Mouse (Mus musculus) thymus, adult 2 months (tissue): Measurements from ENCODE around the gene Ccdc184. TPM values are rescaled to one million over a fixed set of nuclear protein-coding genes. Genes with fewer than 3 reads are reported as not detected.

Experiments
- DNase-seq: peaks from one replicate; pipeline ENCODE4 v3.0.0; 2021
- H3K27ac ChIP-seq: fragments of 200-500 bp; 2 replicates; pipeline ENCODE4 v1.5.1; 2012; ENCODE audit warnings: low read length, control low read depth; ENCODE audit not compliant: control insufficient read depth, insufficient read depth
- H3K27me3 ChIP-seq: fragments of 200-500 bp; 2 replicates; pipeline ENCODE4 v1.6.1; 2012; ENCODE audit warnings: mild to moderate bottlenecking, low read length, moderate library complexity, mixed read lengths; ENCODE audit not compliant: control insufficient read depth, insufficient read depth
- H3K36me3 ChIP-seq: fragments of 200-500 bp; 2 replicates; pipeline ENCODE4 v1.6.1; 2012; ENCODE audit warnings: mild to moderate bottlenecking, low read length, moderate library complexity; ENCODE audit not compliant: control insufficient read depth, insufficient read depth
- H3K4me1 ChIP-seq: fragments of 200-500 bp; replicated peaks from 2 replicates; pipeline ENCODE4 v1.6.1; 2012; ENCODE audit warnings: low read length; ENCODE audit not compliant: control insufficient read depth, insufficient read depth
- H3K4me3 ChIP-seq: fragments of 200-500 bp; 2 replicates; pipeline ENCODE4 v1.5.1; 2012; ENCODE audit warnings: mild to moderate bottlenecking, low read length, control low read depth, moderate library complexity; ENCODE audit not compliant: control insufficient read depth, insufficient read depth
- CTCF ChIP-seq: fragments of 200-500 bp; IDR thresholded peaks from 2 replicates; pipeline ENCODE4 v1.5.1; 2012; ENCODE audit warnings: mild to moderate bottlenecking, control low read depth, low read length, moderate library complexity, borderline replicate concordance; ENCODE audit not compliant: control insufficient read depth, poor library complexity, insufficient read depth; ENCODE audit errors: extremely low read depth
- POLR2A ChIP-seq: fragments of 200-500 bp; IDR thresholded peaks from 2 replicates; pipeline ENCODE4 v1.6.1; 2012; ENCODE audit warnings: mild to moderate bottlenecking, low read length, control low read depth, moderate library complexity; ENCODE audit not compliant: control insufficient read depth, poor library complexity, insufficient read depth; ENCODE audit errors: extremely low read depth
- WGBS: fragments of 180-500 bp; shearing (Covaris S2); methylation state at CpG from one replicate; pipeline ENCODE4 v1.1.7; 2018; 5-methylcytosine and 5-hydroxymethylcytosine counted together
- polyA plus RNA-seq: library from polyadenylated mRNA; depleted of rRNA; stranded (reverse); fragments of >200 nt; gene quantifications from 2 replicates; pipeline ENCODE4 v1.2.3, GENCODE M21; 2012

Ccdc184 gene
- polyA plus RNA-seq, 1 experiment = 1.3 TPM

DNA sequence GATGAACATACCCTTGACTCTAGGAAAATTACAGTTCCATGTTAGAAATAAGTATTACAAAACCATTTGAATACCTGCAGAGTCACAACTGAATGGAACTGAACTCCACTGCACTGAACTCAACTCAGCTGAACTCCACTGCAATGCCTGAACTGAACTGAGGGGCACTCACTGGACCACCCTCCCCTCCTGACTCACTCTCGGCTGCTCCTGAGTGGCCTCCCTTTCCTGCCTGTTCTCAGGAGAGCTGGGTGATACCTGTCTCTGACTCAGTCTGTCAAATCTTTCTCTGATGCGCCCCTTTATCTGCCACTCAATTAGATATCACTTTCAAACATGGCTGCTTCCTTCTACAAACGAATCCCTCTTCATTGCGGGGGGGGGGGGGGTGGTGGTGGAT, 12.8 kb upstream of the Ccdc184 start:
- no peak for TF ChIP-seq POLR2A
- TF ChIP-seq CTCF = no peak
- WGBS = 71% methylated on average over 4 of the region's 4 CpGs

DNA sequence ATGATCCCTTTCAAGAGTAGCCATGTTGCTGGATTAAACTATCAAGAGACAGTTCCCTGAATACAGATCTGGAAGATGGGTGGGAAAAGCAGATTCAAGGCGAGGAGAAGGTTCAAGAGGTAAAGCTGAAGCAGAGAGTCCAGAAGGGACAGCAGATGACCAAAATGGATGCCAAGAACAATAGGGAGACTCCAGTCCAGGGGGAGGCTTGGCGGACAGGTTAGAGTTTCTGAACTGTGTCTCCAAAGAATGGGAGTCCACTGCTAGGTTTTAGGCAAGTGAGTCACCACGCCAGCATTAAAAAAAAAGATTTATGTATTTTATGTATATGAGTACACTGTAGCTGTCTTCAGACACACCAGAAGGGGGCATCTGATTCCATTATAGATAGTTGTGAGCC, 12.3 kb upstream of the Ccdc184 start:
- H3K4me3 ChIP-seq = no peak overlapping the region
- 91% methylated on average over 3 of the region's 3 CpGs for WGBS
- TF ChIP-seq POLR2A = no peak
- no peak for TF ChIP-seq CTCF
- no peak overlapping the region for H3K27ac ChIP-seq
- no peaks in the 10 kb centered on the region for H3K4me1 ChIP-seq
- no peaks in the 10 kb centered on the region for H3K36me3 ChIP-seq
- DNase-seq = no peak
- H3K27me3 ChIP-seq = no peaks in the 10 kb centered on the region

More for the DNA sequence above, 12.8 kb upstream of the Ccdc184 start:
- no peak overlapping the region for H3K27ac ChIP-seq
- no peak for DNase-seq
- H3K36me3 ChIP-seq = no peaks in the 10 kb centered on the region
- H3K4me3 ChIP-seq = no peak overlapping the region
- no peaks in the 10 kb centered on the region for H3K4me1 ChIP-seq
- H3K27me3 ChIP-seq = no peaks in the 10 kb centered on the region

DNA sequence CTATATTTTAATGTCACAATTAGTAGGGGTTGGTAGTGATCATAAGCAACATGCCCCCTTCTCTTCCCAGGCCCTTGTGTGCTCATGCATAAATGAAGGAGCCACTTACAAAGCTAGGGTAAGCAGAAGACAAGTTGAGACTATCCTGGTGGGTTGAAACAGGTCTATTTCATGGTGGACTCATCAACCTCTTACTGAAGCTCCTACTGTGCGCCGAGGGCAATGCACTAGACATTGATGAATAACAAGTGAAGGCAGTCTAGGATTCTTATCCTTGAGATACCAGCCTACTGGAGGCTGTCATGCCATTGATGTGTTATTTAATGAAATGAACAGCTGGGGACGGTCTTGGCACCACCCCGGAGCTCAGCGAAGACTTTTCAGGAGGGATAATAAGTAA, 11.7 kb upstream of the Ccdc184 start:
- H3K27ac ChIP-seq = no peak overlapping the region
- no peak for DNase-seq
- 96% methylated on average over 5 of the region's 5 CpGs for WGBS
- TF ChIP-seq POLR2A = no peak
- no peak overlapping the region for H3K4me3 ChIP-seq
- no peaks in the 10 kb centered on the region for H3K4me1 ChIP-seq
- no peaks in the 10 kb centered on the region for H3K27me3 ChIP-seq
- no peaks in the 10 kb centered on the region for H3K36me3 ChIP-seq

DNA sequence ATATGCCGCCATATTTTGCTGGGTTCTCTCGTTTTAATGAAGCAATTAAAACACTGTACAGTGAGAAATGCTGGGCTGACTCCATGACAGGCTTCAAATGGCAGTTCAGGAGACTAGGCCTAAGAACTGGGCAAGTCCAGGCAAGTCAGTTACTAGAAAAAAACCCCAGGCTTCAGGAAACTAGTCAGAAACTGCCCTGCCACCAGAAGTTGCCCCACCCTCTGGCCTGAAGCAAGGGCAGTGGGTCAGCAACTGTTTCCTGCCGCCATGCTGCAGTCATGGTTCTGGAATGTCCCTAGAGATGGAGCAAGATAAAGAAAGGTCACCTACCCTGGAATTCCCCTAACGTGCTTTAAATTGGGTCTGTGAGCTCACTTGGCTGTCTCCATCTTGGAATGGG, 11.0 kb upstream of the Ccdc184 start:
- Histone ChIP-seq H3K27me3 (no peaks in the 10 kb centered on the region), H3K27ac (no peak overlapping the region), H3K4me3 (no peak overlapping the region), H3K4me1 (no peaks in the 10 kb centered on the region), H3K36me3 (no peaks in the 10 kb centered on the region)
- DNase-seq = no peak
- TF ChIP-seq CTCF (no peak), POLR2A (no peak)
- 95% methylated on average over 4 of the region's 4 CpGs for WGBS

DNA sequence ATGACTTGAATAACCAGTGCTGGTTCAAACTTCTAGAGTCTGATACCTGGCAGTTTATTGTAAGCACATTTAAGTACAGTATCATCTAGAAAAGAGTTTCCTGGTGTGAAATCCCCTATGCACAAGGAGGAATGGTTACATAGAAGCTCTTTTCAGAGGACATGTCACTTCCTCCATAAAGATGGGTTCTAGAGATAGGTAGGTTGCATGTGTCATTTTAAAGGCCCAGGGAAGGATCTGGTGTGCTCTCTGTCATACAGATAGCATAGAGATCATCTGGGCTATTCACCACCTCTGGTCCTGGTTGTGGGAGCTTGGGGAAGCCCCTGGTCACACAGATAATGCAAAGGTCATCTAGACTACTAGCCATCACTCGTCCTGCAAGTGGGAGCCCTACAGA, 9.7 kb upstream of the Ccdc184 start:
- WGBS = 79% methylated on average over 1 of the region's 1 CpGs
- H3K27me3 ChIP-seq = no peaks in the 10 kb centered on the region
- no peak overlapping the region for H3K27ac ChIP-seq
- no peaks in the 10 kb centered on the region for H3K4me1 ChIP-seq
- TF ChIP-seq POLR2A (no peak), CTCF (no peak)
- no peak for DNase-seq
- H3K36me3 ChIP-seq = no peaks in the 10 kb centered on the region
- H3K4me3 ChIP-seq = no peak overlapping the region

DNA sequence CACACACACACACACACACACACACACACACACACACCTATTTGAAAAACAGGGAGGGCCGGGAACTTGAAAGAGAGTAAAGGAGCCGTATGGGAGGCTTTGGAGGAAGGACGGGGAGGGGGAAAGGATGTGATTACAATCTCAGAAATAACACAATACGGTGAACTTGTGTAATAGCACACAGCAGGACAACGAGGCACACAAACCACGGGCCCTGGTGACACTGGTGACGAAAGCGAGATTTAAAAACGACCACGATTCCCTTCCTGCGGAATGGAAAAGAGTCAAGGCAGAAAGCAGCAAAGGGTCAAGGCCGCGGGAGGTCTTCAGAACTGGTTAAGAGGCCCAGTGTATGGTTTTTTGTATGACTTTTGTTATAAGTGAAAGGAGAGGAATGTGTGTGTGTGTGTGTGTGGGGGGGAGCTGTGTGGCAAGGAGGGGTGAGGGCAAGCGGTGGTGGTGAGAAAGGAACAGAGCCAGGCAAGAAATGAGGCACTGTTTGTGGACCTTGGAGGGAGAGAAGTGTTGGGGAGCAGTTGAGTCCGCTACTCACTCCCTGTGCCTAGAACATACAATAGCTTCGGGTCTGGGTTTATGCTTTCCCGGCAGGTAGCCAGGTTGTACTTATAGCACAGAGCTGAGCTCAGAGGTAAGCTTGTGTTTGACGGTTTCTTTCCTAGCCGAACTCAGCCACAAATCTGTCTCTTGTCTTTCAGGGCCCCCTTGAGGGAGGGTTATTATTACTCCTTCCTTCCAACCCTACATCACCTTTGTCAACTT, 5.7 kb upstream of the Ccdc184 start:
- no peaks in the 10 kb centered on the region for H3K36me3 ChIP-seq
- H3K4me3 ChIP-seq = no peak overlapping the region
- H3K27me3 ChIP-seq = no peaks in the 10 kb centered on the region
- no peak for DNase-seq
- H3K4me1 ChIP-seq = no peaks in the 10 kb centered on the region
- no peak overlapping the region for H3K27ac ChIP-seq
- WGBS = 62% methylated on average over 19 of the region's 19 CpGs
- TF ChIP-seq CTCF (no peak), POLR2A (no peak)

DNA sequence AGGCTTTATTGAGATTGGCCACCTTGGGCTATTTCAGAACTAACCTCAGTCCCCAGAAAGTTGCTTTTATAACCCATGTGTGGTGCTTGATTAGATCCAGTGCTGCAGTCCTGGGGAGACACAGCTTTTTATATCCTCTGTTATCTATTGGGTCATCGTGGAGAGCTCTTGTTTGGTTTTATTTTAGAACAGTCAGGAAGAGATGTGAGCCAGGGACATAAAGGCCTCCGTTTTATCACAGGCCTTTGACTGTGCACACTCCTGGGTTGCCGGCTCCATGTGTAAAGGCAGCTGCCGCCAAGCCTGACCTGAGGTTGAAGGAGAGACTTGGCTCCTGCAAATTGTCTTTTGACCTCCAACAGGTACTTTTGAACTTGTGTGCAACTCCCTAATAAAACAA, 4.4 kb upstream of the Ccdc184 start:
- no peak for DNase-seq
- H3K4me3 ChIP-seq = no peak overlapping the region
- H3K4me1 ChIP-seq = no peaks in the 10 kb centered on the region
- no peaks in the 10 kb centered on the region for H3K36me3 ChIP-seq
- peaks cover 4% of the 10 kb centered on the region; the same call in 1 of the 2 replicates for H3K27me3 ChIP-seq
- no peak overlapping the region for H3K27ac ChIP-seq
- TF ChIP-seq CTCF = no peak
- 75% methylated on average over 4 of the region's 4 CpGs for WGBS
